Mouse (Mus musculus) forebrain, embryonic 11.5 days (tissue): ENCODE results near the gene Commd7. TPM values are rescaled to one million over a fixed set of nuclear protein-coding genes. Genes with fewer than 3 reads are reported as not detected.
A peak's percentile ranks its signal among the peaks of the same experiment; 100 is the strongest.

ENCODE experiments used
- ATAC-seq: fragments of 200-750 bp; cut with Nextera tagmentation; replicated peaks from 2 replicates; pipeline ENCODE4 v1.8.0; 2017; ENCODE audit warnings: moderate TSS enrichment; ENCODE audit not compliant: low FRiP score
- DNase-seq: peaks from one replicate; pipeline ENCODE4 v3.0.0-alpha.2; 2017; ENCODE audit warnings: low spot score
- H3K27ac ChIP-seq: fragments of 300-500 bp; sonication (generic); 2 replicates; pipeline ENCODE4 v1.5.1; 2014; ENCODE audit warnings: low read depth, low read length
- H3K27me3 ChIP-seq: fragments of 300-500 bp; sonication (generic); 2 replicates; pipeline ENCODE4 v1.6.1; 2014; ENCODE audit warnings: mild to moderate bottlenecking, low read length, mixed read lengths; ENCODE audit not compliant: control insufficient read depth, insufficient read depth
- H3K36me3 ChIP-seq: fragments of 300-500 bp; sonication (generic); 2 replicates; pipeline ENCODE4 v1.6.1; 2014; ENCODE audit warnings: mild to moderate bottlenecking, low read length, moderate library complexity, mixed read lengths; ENCODE audit not compliant: control insufficient read depth, insufficient read depth
- H3K4me1 ChIP-seq: fragments of 300-500 bp; sonication (generic); replicated peaks from 2 replicates; pipeline ENCODE4 v1.6.1; 2014; ENCODE audit warnings: low read length, mixed read lengths; ENCODE audit not compliant: control insufficient read depth, insufficient read depth
- H3K4me2 ChIP-seq: fragments of 300-500 bp; sonication (generic); 2 replicates; pipeline ENCODE4 v1.6.1; 2014; ENCODE audit warnings: low read depth, mild to moderate bottlenecking, low read length, moderate library complexity, mixed read lengths; ENCODE audit not compliant: severe bottlenecking
- H3K4me3 ChIP-seq: fragments of 300-500 bp; sonication (generic); 2 replicates; pipeline ENCODE4 v1.5.1; 2014; ENCODE audit warnings: low read depth, low read length
- H3K9ac ChIP-seq: fragments of 300-500 bp; sonication (generic); 2 replicates; pipeline ENCODE4 v1.6.1; 2014; ENCODE audit warnings: low read length
- H3K9me3 ChIP-seq: fragments of 300-500 bp; sonication (generic); 2 replicates; pipeline ENCODE4 v1.6.1; 2016; ENCODE audit warnings: low read length, mixed read lengths; ENCODE audit not compliant: control insufficient read depth
- WGBS: fragments of 180-500 bp; shearing (Covaris S2); extraction: QIAGEN DNeasy Blood & Tissue Kit; methylation state at CpG from one replicate; pipeline ENCODE4 v1.1.7; 2014; 5-methylcytosine and 5-hydroxymethylcytosine counted together
- polyA plus RNA-seq: library from polyadenylated mRNA; unstranded; fragments of >200 nt; fragmentation: Nextera tagmentation; extraction: Ambion mirVana; gene quantifications from 2 replicates; pipeline ENCODE4 v1.2.1, GENCODE M21; 2014

The Commd7 gene
- polyA plus RNA-seq, 1 experiment from 2014 or later = 56.8 TPM

GRCm38 (mm10) chr2:153586515-153587174 lies 45.9 kb downstream of the Commd7 start:
- Histone ChIP-seq H3K27ac (no peak overlapping the region), H3K36me3 (no peaks in the 10 kb centered on the region), H3K4me2 (peak overlapping the region; percentile 43; the same call in 1 of the 2 replicates), H3K9me3 (no peaks in the 10 kb centered on the region), H3K4me3 (no peak overlapping the region; the same call in 1 of the 2 replicates), H3K4me1 (peaks cover 6% of the 10 kb centered on the region; the same call in 1 of the 2 replicates), H3K27me3 (no peaks in the 10 kb centered on the region), H3K9ac (peak overlapping the region; percentile 41)
- DNase-seq (peak; percentile 94), ATAC-seq (peak; percentile 63)
- 12% methylated on average over 15 of the region's 15 CpGs for WGBS

GRCm38 (mm10) chr2:153585981-153586380 lies 46.6 kb downstream of the Commd7 start:
- DNase-seq = no peak
- Histone ChIP-seq H3K4me3 (no peak overlapping the region), H3K9ac (peak overlapping the region; percentile 41), H3K9me3 (no peaks in the 10 kb centered on the region), H3K27me3 (no peaks in the 10 kb centered on the region), H3K4me1 (peaks cover 6% of the 10 kb centered on the region; the same call in 1 of the 2 replicates), H3K36me3 (no peaks in the 10 kb centered on the region), H3K27ac (no peak overlapping the region), H3K4me2 (peak overlapping the region; percentile 43; the same call in 1 of the 2 replicates)
- no peak for ATAC-seq
- 62% methylated on average over 6 of the region's 6 CpGs for WGBS

- Histone ChIP-seq H3K27ac (no peak overlapping the region), H3K27me3 (no peaks in the 10 kb centered on the region), H3K4me2 (no peak overlapping the region), H3K9ac (no peak overlapping the region), H3K9me3 (no peaks in the 10 kb centered on the region), H3K36me3 (no peaks in the 10 kb centered on the region), H3K4me1 (peaks cover 6% of the 10 kb centered on the region; the same call in 1 of the 2 replicates), H3K4me3 (no peak overlapping the region)
- WGBS = 65% methylated on average over 4 of the region's 4 CpGs
- no peak for ATAC-seq
- no peak for DNase-seq
Observed at GRCm38 (mm10) chr2:153584396-153584795, 48.2 kb downstream of the Commd7 start.

GRCm38 (mm10) chr2:153583641-153584049 lies 48.9 kb downstream of the Commd7 start:
- H3K4me2 ChIP-seq = no peak overlapping the region
- peak; percentile 59 for DNase-seq
- no peak overlapping the region for H3K4me3 ChIP-seq
- peak overlapping the region; percentile 14; the same call in 1 of the 2 replicates for H3K9ac ChIP-seq
- H3K9me3 ChIP-seq = no peaks in the 10 kb centered on the region
- 0 out of 2 replicates have a peak, but pooled peaks have one; percentile 39 for ATAC-seq
- no peak overlapping the region; the same call in 1 of the 2 replicates for H3K27ac ChIP-seq
- H3K27me3 ChIP-seq = no peaks in the 10 kb centered on the region
- H3K4me1 ChIP-seq = peaks cover 6% of the 10 kb centered on the region; the same call in 1 of the 2 replicates
- H3K36me3 ChIP-seq = no peaks in the 10 kb centered on the region
- 32% methylated on average over 14 of the region's 14 CpGs for WGBS

GRCm38 (mm10) chr2:153582876-153583585 lies 49.5 kb downstream of the Commd7 start:
- Histone ChIP-seq H3K36me3 (no peaks in the 10 kb centered on the region), H3K4me3 (no peak overlapping the region), H3K27me3 (no peaks in the 10 kb centered on the region), H3K4me1 (peaks cover 6% of the 10 kb centered on the region; the same call in 1 of the 2 replicates), H3K4me2 (no peak overlapping the region), H3K27ac (no peak overlapping the region; the same call in 1 of the 2 replicates), H3K9ac (peak overlapping the region; percentile 14; the same call in 1 of the 2 replicates), H3K9me3 (no peaks in the 10 kb centered on the region)
- 55% methylated on average over 15 of the region's 15 CpGs for WGBS
- no peak for ATAC-seq
- DNase-seq = no peak

GRCm38 (mm10) chr2:153581416-153581815 lies 51.2 kb downstream of the Commd7 start:
- H3K4me1 ChIP-seq = peaks cover 5% of the 10 kb centered on the region; the same call in 1 of the 2 replicates
- H3K27me3 ChIP-seq = no peaks in the 10 kb centered on the region
- H3K9ac ChIP-seq = no peak overlapping the region
- DNase-seq (no peak), ATAC-seq (no peak)
- WGBS = 90% methylated on average over 7 of the region's 7 CpGs
- H3K36me3 ChIP-seq = no peaks in the 10 kb centered on the region
- H3K27ac ChIP-seq = no peak overlapping the region
- H3K4me3 ChIP-seq = no peak overlapping the region
- H3K4me2 ChIP-seq = no peak overlapping the region
- H3K9me3 ChIP-seq = no peaks in the 10 kb centered on the region

GRCm38 (mm10) chr2:153580458-153580985 lies 52.1 kb downstream of the Commd7 start:
- Histone ChIP-seq H3K4me2 (no peak overlapping the region), H3K4me3 (no peak overlapping the region), H3K36me3 (no peaks in the 10 kb centered on the region), H3K9me3 (no peaks in the 10 kb centered on the region), H3K27me3 (no peaks in the 10 kb centered on the region), H3K9ac (no peak overlapping the region), H3K4me1 (peaks cover 7% of the 10 kb centered on the region), H3K27ac (no peak overlapping the region)
- 47% methylated on average over 4 of the region's 4 CpGs for WGBS
- ATAC-seq (no peak), DNase-seq (no peak)

- Histone ChIP-seq H3K27me3 (no peaks in the 10 kb centered on the region), H3K27ac (no peak overlapping the region), H3K9ac (no peak overlapping the region), H3K4me2 (no peak overlapping the region), H3K4me1 (peaks cover 9% of the 10 kb centered on the region), H3K4me3 (no peak overlapping the region), H3K36me3 (no peaks in the 10 kb centered on the region), H3K9me3 (no peaks in the 10 kb centered on the region)
- DNase-seq (no peak), ATAC-seq (no peak)
- 87% methylated on average over 3 of the region's 3 CpGs for WGBS
Observed at GRCm38 (mm10) chr2:153580042-153580441, 52.5 kb downstream of the Commd7 start.
